Mouse (Mus musculus): ENCODE data around the gene Csnk2a2. TPM values are rescaled to one million over a fixed set of nuclear protein-coding genes. Genes with fewer than 3 reads are reported as not detected.

Gene Csnk2a2
- polyA plus RNA-seq, 1 experiment from 2014 or later = 10.4 TPM

GRCm38 (mm10) chr8:95502431-95502830 is 12.6 kb upstream of the Csnk2a2 start:
- Histone ChIP-seq H3K27ac (no peak overlapping the region), H3K4me3 (no peak overlapping the region), H3K4me1 (replicated peaks) (peaks cover 4% of the 10 kb centered on the region; the same call in 1 of the 2 replicates), H3K27me3 (ENCODE audit: insufficient read depth, poor library complexity, severe bottlenecking) (no peaks in the 10 kb centered on the region), H3K9me3 (no peaks in the 10 kb centered on the region), H3K36me3 (no peaks in the 10 kb centered on the region)
- DNase-seq (ENCODE audit: low spot score) = no peak
- WGBS = 85% methylated on average over 7 of the region's 7 CpGs

GRCm38 (mm10) chr8:95500436-95500835 is 10.6 kb upstream of the Csnk2a2 start:
- DNase-seq (ENCODE audit: low spot score) = no peak
- Histone ChIP-seq H3K9me3 (no peaks in the 10 kb centered on the region), H3K27ac (no peak overlapping the region), H3K4me1 (replicated peaks) (peaks cover 4% of the 10 kb centered on the region; the same call in 1 of the 2 replicates), H3K4me3 (no peak overlapping the region), H3K36me3 (no peaks in the 10 kb centered on the region), H3K27me3 (ENCODE audit: insufficient read depth, poor library complexity, severe bottlenecking) (no peaks in the 10 kb centered on the region)
- 93% methylated on average over 5 of the region's 5 CpGs for WGBS

- H3K4me1 ChIP-seq (replicated peaks) = no peaks in the 10 kb centered on the region
- H3K27me3 ChIP-seq (ENCODE audit: insufficient read depth, poor library complexity, severe bottlenecking) = no peaks in the 10 kb centered on the region
- H3K27ac ChIP-seq = no peak overlapping the region
- no peak for DNase-seq (ENCODE audit: low spot score)
- 83% methylated on average over 4 of the region's 4 CpGs for WGBS
- H3K36me3 ChIP-seq = no peaks in the 10 kb centered on the region
- H3K9me3 ChIP-seq = no peaks in the 10 kb centered on the region
- no peak overlapping the region for H3K4me3 ChIP-seq
These were observed 9.6 kb upstream of the Csnk2a2 start for GRCm38 (mm10) chr8:95499266-95500064.

- WGBS = 84% methylated on average over 3 of the region's 3 CpGs
- Histone ChIP-seq H3K27ac (no peak overlapping the region), H3K4me3 (no peak overlapping the region), H3K36me3 (no peaks in the 10 kb centered on the region), H3K4me1 (replicated peaks) (no peaks in the 10 kb centered on the region), H3K27me3 (ENCODE audit: insufficient read depth, poor library complexity, severe bottlenecking) (no peaks in the 10 kb centered on the region), H3K9me3 (no peaks in the 10 kb centered on the region)
- no peak for DNase-seq (ENCODE audit: low spot score)
These were observed 8.0 kb upstream of the Csnk2a2 start for GRCm38 (mm10) chr8:95497821-95498220.

- no peak for DNase-seq (ENCODE audit: low spot score)
- Histone ChIP-seq H3K27ac (no peak overlapping the region), H3K4me1 (replicated peaks) (no peaks in the 10 kb centered on the region), H3K36me3 (no peaks in the 10 kb centered on the region), H3K4me3 (no peak overlapping the region), H3K9me3 (no peaks in the 10 kb centered on the region), H3K27me3 (ENCODE audit: insufficient read depth, poor library complexity, severe bottlenecking) (no peaks in the 10 kb centered on the region)
- 59% methylated on average over 3 of the region's 3 CpGs for WGBS
These were observed 6.6 kb upstream of the Csnk2a2 start for GRCm38 (mm10) chr8:95496420-95496819.

GRCm38 (mm10) chr8:95495444-95495843 is 5.6 kb upstream of the Csnk2a2 start:
- no peak for DNase-seq (ENCODE audit: low spot score)
- no peak overlapping the region for H3K4me3 ChIP-seq
- H3K9me3 ChIP-seq = no peaks in the 10 kb centered on the region
- WGBS = 82% methylated on average over 6 of the region's 6 CpGs
- no peak overlapping the region for H3K27ac ChIP-seq
- no peaks in the 10 kb centered on the region for H3K4me1 ChIP-seq (replicated peaks)
- no peaks in the 10 kb centered on the region for H3K36me3 ChIP-seq
- no peaks in the 10 kb centered on the region for H3K27me3 ChIP-seq (ENCODE audit: insufficient read depth, poor library complexity, severe bottlenecking)

GRCm38 (mm10) chr8:95492057-95492456 is 2.2 kb upstream of the Csnk2a2 start:
- H3K36me3 ChIP-seq = 0 out of 2 replicates have a peak, but pooled peaks cover 3% of the 10 kb centered on the region
- no peaks in the 10 kb centered on the region for H3K27me3 ChIP-seq (ENCODE audit: insufficient read depth, poor library complexity, severe bottlenecking)
- 73% methylated on average over 4 of the region's 4 CpGs for WGBS
- DNase-seq (ENCODE audit: low spot score) = no peak
- peaks cover 15% of the 10 kb centered on the region for H3K4me1 ChIP-seq (replicated peaks)
- no peaks in the 10 kb centered on the region for H3K9me3 ChIP-seq
- no peak overlapping the region for H3K4me3 ChIP-seq
- H3K27ac ChIP-seq = no peak overlapping the region

GRCm38 (mm10) chr8:95488698-95489332 is 1.0 kb downstream of the Csnk2a2 start:
- Histone ChIP-seq H3K27ac (peak overlapping the region; percentile 94), H3K4me3 (peak overlapping the region; percentile 94), H3K9me3 (no peaks in the 10 kb centered on the region), H3K27me3 (ENCODE audit: insufficient read depth, poor library complexity, severe bottlenecking) (no peaks in the 10 kb centered on the region), H3K4me1 (replicated peaks) (peaks cover 20% of the 10 kb centered on the region), H3K36me3 (peaks cover 36% of the 10 kb centered on the region)
- WGBS = under 1% methylated on average over 39 of the region's 42 CpGs
- DNase-seq (ENCODE audit: low spot score) = peak; percentile 84

GRCm38 (mm10) chr8:95487800-95488697 is 1.8 kb downstream of the Csnk2a2 start:
- 1% methylated on average over 92 of the region's 95 CpGs for WGBS
- Histone ChIP-seq H3K4me3 (peak overlapping the region; percentile 94), H3K27ac (peak overlapping the region; percentile 94), H3K9me3 (no peaks in the 10 kb centered on the region), H3K4me1 (replicated peaks) (peaks cover 20% of the 10 kb centered on the region), H3K27me3 (ENCODE audit: insufficient read depth, poor library complexity, severe bottlenecking) (no peaks in the 10 kb centered on the region), H3K36me3 (peaks cover 43% of the 10 kb centered on the region)
- peak; percentile 14 for DNase-seq (ENCODE audit: low spot score)

- peaks cover 98% of the 10 kb centered on the region for H3K36me3 ChIP-seq
- 94% methylated on average over 4 of the region's 4 CpGs for WGBS
These were observed 19.8 kb downstream of the Csnk2a2 start for GRCm38 (mm10) chr8:95470008-95470407.

GRCm38 (mm10) chr8:95468995-95469394 is 20.8 kb downstream of the Csnk2a2 start:
- peaks cover 98% of the 10 kb centered on the region for H3K36me3 ChIP-seq
- no peaks in the 10 kb centered on the region for H3K9me3 ChIP-seq
- H3K27me3 ChIP-seq (ENCODE audit: insufficient read depth, poor library complexity, severe bottlenecking) = no peaks in the 10 kb centered on the region
- no peaks in the 10 kb centered on the region for H3K4me1 ChIP-seq (replicated peaks)
- H3K4me3 ChIP-seq = no peak overlapping the region
- WGBS = 92% methylated on average over 3 of the region's 3 CpGs
- no peak overlapping the region for H3K27ac ChIP-seq
- DNase-seq (ENCODE audit: low spot score) = no peak

More at GRCm38 (mm10) chr8:95470008-95470407, 19.8 kb downstream of the Csnk2a2 start:
- Histone ChIP-seq H3K27ac (no peak overlapping the region), H3K4me3 (no peak overlapping the region), H3K27me3 (ENCODE audit: insufficient read depth, poor library complexity, severe bottlenecking) (no peaks in the 10 kb centered on the region), H3K9me3 (no peaks in the 10 kb centered on the region), H3K4me1 (replicated peaks) (no peaks in the 10 kb centered on the region)
- no peak for DNase-seq (ENCODE audit: low spot score)

GRCm38 (mm10) chr8:95466543-95466942 is 23.3 kb downstream of the Csnk2a2 start:
- Histone ChIP-seq H3K4me3 (no peak overlapping the region), H3K27me3 (ENCODE audit: insufficient read depth, poor library complexity, severe bottlenecking) (no peaks in the 10 kb centered on the region), H3K36me3 (peaks cover 98% of the 10 kb centered on the region), H3K27ac (no peak overlapping the region), H3K9me3 (no peaks in the 10 kb centered on the region), H3K4me1 (replicated peaks) (no peaks in the 10 kb centered on the region)
- 92% methylated on average over 2 of the region's 2 CpGs for WGBS
- no peak for DNase-seq (ENCODE audit: low spot score)

Data from hindbrain, embryonic 10.5 days (tissue).